Comparison of ENCODE assay signal across 26 mouse cellular contexts in genomic region chr5:111317526-111317925, GRCm38 (mm10).
"Had no signal": no experiment of that assay in that cellular context is flagged by ENCODE, and none has a peak within 500 bp of the region (broad histone marks: within the 10 kb centered on the region; RNA-seq: fewer than 3 reads in every experiment).

No protein-coding gene starts in this region.

- H3K4me2 ChIP-seq: heart, embryonic 11.5 days; heart, embryonic 13.5 days; heart, embryonic 15.5 days; hindbrain, embryonic 13.5 days; hindbrain, embryonic 15.5 days; kidney, embryonic 15.5 days; limb, embryonic 13.5 days; limb, embryonic 15.5 days; liver, embryonic 12.5 days had no signal

- DNase-seq: gastrocnemius, postnatal 14 days; gastrocnemius, postnatal 36 days; heart, adult 2 months; heart, postnatal 14 days; heart, postnatal 36 days; kidney, adult 11 months; kidney, adult 2 months; kidney, adult 9 months; kidney, postnatal 14 days; kidney, postnatal 36 days; layer of hippocampus, adult 9-11 months; layer of hippocampus, postnatal 36 days; left cerebral cortex, postnatal 4 days had no signal

- H3K4me3 ChIP-seq: heart, adult 2 months; heart, embryonic 13.5 days; heart, embryonic 15.5 days; hindbrain, embryonic 13.5 days; hindbrain, embryonic 15.5 days; kidney, embryonic 15.5 days; limb, embryonic 13.5 days; limb, embryonic 15.5 days; liver, embryonic 12.5 days had no signal

- H3K36me3 ChIP-seq: heart, embryonic 13.5 days; heart, embryonic 15.5 days; hindbrain, embryonic 13.5 days; hindbrain, embryonic 15.5 days; kidney, embryonic 15.5 days; limb, embryonic 13.5 days; limb, embryonic 15.5 days; liver, embryonic 12.5 days had no signal

- H3K9me3 ChIP-seq: heart, embryonic 15.5 days; hindbrain, embryonic 13.5 days; hindbrain, embryonic 15.5 days; kidney, embryonic 15.5 days; limb, embryonic 15.5 days had no signal

- ATAC-seq: hindbrain, postnatal 0 days; intestine, embryonic 16.5 days; liver, embryonic 12.5 days had no signal

- H3K9ac ChIP-seq: heart, embryonic 13.5 days; heart, embryonic 15.5 days; hindbrain, embryonic 13.5 days; hindbrain, embryonic 15.5 days; kidney, embryonic 15.5 days; limb, embryonic 13.5 days; limb, embryonic 15.5 days; liver, embryonic 12.5 days; liver, embryonic 14.5 days had no signal

- H3K27ac ChIP-seq: heart, adult 2 months; heart, embryonic 13.5 days; heart, embryonic 15.5 days; hindbrain, embryonic 13.5 days; hindbrain, embryonic 15.5 days; hindbrain, postnatal 0 days; kidney, embryonic 15.5 days; kidney, postnatal 0 days; limb, embryonic 13.5 days; limb, embryonic 15.5 days; liver, embryonic 12.5 days; liver, embryonic 14.5 days had no signal

- H3K27me3 ChIP-seq: heart, embryonic 13.5 days; heart, embryonic 15.5 days; hindbrain, embryonic 13.5 days; hindbrain, embryonic 15.5 days; kidney, embryonic 15.5 days; limb, embryonic 13.5 days; limb, embryonic 15.5 days; liver, embryonic 12.5 days had no signal

- H3K4me1 ChIP-seq: heart, embryonic 13.5 days; heart, embryonic 15.5 days; hindbrain, embryonic 13.5 days; hindbrain, embryonic 15.5 days; kidney, embryonic 15.5 days; limb, embryonic 13.5 days; limb, embryonic 15.5 days; liver, embryonic 12.5 days had no signal
